Mouse (Mus musculus) kidney, postnatal 36 days (tissue): Measurements from ENCODE around the gene Ggcx.

Experiments used
- DNase-seq, 2 experiments: peaks; one replicate each; pipeline ENCODE4 v3.0.0; 2021 to 2022; ENCODE audit warnings: mixed read lengths in 2 of 2

The Ggcx gene

DNA sequence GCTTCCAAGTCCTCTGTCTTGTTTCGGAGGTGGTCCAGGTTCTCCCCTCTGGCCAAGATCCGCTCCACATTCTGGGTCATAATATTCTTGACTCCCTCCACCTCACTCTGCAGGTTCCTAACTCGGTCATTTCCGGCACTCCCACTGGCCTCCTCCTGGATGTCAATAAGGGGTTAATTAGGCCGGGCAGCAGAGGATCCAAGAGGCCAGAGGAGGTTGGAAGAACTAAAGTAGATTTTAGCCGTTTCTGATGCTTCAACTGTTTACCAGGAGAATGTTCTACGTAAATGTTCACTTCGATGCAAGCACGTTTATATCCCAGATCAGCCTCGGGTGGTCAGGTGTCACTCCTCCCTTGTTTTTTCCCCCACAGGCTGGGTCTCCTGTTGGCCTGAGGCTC is 25.8 kb upstream of the Ggcx start:
- DNase-seq: no peak

DNA sequence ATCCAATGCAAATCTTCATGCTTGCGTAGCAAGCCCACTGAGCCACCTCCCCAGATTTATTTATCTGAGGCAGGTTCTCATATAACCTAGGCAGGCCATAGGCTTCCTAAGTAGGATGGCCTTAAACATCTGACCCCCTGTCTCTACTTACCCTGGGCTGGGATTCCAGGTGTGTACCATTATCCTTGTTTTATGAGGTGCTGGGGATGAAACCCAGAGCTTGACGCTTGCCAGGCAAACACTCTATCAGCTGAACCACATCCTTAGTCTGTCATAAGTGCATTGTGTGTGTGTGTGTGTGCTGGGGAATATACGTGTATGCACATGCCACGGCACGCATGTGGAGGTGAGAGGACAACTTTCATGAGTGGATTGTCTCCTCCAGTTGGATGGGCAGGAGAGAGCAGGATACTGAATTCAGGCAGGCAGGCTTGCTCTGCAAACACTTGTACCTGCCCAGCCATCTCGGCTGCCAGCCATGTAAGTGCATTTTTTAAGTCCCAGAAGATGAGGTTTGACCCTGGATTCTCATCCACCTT is 25.2 kb upstream of the Ggcx start:
- DNase-seq: no peak

DNA sequence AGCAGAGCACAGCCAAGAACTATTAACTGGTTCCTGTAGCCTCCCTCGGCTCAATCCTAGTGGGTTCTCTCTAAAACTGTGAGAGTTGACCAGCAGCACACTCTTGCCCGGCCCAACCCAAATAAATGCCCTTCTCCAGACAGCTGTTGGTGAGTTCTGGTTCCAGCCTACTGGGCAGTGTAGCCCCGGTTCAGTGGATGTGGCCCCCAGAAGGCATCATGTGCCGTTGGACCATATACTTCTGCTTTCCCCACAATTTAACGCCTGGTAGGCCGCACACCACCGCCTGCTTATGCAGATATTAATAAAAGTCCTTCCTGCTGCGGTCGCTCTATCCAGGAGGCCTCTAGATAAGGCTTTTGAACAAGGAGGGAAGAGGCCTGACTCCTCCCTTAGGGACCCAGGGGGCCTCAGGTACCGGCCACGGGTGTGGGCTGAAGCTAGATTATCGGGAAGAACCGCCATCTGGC is 24.6 kb upstream of the Ggcx start:
- DNase-seq: peak; percentile 49 to 62

DNA sequence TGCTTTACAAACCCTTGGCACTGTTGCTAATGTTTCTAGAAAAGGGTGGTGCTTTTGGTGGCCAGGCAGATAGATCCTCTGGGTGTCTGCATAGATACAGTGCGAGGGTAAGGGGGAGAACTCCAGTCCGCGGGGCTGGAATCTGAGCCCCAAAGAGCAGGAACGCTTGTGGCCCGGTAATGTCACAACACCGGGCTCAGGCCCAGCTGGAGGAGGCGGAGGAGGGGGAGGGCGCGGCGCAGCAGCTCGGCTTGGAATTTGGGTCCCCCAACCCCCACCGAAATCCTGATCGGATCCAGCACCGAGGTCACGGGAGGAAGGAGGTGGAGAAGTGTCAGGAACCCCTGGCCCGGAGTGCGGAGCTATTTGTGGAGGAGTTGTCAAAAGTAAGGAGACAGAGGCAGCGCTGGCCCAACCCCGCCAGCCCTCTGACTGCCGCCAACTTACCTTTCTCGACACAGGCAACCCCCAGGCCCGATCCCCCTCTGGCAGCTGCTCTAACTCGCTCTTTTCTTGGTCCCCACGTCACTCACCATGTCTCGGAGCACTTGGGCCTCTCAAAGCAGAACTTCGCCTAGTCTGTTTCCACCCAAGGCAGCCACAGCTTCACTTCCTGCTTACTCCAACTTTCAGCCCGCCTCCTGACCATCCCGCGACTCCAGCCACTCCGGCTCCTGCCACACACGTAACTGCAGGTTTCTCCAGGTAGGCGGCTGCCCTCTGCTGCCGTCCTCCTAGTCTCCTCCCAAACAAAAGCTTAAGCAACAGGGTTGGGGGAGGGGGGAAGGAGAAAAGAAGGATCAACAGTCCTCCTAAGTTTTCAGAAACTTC is 24.0 kb upstream of the Ggcx start, which contains the start of gene Vamp8:
TSS of gene Vamp8 (minus strand) at position 763 of the 831 bp plus-strand sequence.
- peak; percentile 94 to 95 for DNase-seq

DNA sequence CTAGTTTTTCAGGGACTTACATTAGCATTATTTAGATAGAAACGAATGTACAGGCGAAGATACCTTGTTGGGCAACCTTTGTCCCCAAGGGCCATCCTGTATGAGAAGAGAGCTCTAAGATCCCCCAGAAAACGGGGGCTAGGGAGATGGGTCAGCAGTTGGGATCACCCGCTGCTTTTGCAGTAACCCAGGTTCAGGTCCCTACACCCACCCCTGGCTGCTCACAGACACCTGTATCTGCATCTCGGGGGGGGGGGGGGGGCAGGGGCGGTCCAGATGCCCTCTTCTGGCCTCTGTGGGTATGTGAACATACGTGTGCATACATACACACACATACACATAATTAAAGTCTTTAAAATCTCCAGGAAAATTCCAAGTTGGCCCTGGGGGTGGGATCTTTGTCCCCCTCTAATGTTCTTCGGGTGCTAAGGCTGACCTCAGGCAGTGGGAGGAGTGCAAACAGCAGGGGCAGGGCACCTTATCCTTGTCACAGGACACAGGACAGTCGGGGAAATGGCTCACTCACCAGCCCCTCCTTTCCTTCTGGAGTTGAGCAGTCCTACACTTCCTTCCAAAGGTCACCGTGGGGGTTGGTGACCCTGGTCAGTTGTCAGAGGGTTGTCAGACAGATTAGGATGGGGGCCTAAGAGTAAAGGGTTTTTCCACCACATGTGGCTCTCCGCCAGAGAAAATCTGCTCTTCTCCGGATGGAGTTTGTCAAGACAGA is 23.1 kb upstream of the Ggcx start:
- DNase-seq: peak; percentile 94 to 96

DNA sequence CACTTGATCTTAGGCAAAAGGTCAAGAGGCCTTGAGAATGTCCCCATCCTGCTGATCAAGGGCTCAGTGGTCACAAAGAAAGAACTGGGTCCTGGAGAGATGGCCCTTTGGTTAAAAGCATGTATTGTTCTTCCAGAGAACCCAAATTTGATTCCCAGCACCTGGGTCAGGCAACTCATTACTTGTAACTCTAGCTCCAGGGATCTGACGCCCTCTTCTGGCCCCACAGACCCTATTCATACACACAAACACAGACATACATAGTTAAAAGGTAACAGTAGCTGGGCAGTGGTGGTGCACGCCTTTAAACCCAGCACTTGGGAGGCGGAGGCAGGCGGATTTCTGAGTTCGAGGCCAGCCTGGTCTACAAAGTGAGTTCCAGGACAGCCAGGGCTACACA is 21.8 kb upstream of the Ggcx start:
- DNase-seq: no peak

DNA sequence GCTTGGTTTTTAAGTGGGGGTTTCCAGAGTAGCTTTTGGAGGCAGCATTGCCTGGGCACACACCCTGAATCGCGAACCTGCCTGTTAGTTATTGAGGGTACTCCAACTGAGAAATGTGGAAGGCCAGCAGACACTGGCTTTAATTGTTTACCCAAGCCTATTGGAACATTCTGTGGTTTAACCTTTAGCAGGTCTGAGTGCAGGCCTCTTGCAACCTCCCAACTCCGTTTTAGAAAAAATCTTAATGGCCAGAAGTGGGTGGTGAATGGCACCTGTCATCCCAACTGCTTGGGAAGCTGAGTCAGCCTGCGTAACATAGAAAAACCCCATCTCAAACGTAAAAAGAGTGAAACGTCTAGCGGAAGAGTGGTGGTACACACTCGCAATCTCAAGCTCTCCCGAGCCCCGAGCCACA is 17.3 kb upstream of the Ggcx start:
- no peak for DNase-seq

DNA sequence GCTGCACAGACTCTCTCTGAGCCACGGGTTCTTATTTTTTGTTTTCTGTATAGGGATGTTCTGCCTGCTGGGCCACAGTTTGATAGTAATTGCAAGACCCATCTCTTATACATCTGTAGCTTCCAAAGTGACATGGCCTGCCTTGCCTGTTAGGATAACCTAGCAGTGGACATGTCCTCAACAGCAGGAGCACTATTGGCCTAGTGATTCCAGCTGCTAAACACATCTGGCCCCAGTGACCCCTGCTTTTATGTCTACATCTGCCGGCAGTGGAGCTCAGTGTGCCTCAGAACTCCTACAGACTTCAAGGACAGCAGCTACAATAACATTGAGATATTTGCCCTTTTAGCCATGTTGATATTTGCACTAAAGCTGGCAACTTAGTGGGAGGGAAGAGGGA is 14.1 kb upstream of the Ggcx start:
- DNase-seq: no peak

DNA sequence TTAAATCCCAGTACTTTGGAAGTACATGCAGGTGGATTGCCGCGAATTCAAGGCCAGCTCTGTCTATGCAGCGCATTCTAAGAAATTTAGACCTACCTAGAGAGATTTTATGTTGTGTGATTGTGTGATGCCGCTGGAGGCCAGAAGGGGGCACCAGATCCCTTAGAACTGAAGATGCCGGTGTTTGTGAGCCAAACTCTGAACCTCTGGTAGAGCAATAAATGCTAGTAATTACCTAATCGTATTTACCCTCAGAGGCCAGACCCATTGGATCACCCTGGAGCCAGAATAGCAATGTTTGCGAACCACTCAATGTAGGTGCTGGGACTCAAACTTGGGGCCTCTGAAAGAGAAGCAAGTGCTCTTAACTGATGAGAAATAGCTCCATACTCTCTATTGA is 12.2 kb upstream of the Ggcx start:
- peak; percentile 86 to 92 for DNase-seq

DNA sequence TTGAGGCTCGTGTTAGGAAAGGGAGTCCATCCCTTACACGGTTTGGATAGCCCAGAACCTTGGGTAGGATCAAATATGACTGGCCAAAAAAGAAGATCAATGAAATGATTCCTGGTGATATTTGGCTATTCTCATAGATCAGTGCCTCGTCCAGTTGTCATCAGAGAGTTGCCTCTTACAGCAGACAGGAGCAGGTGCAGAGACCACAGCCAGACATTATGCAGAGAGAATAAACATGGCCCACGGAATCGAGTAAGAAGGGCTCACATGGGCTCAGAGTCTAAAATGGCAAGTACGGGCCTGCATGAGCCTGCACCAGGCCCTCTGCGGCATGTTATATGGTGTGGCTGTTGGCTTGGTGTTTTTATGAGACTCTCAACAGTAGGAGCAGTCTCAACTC is 8.8 kb upstream of the Ggcx start:
- DNase-seq: no peak

DNA sequence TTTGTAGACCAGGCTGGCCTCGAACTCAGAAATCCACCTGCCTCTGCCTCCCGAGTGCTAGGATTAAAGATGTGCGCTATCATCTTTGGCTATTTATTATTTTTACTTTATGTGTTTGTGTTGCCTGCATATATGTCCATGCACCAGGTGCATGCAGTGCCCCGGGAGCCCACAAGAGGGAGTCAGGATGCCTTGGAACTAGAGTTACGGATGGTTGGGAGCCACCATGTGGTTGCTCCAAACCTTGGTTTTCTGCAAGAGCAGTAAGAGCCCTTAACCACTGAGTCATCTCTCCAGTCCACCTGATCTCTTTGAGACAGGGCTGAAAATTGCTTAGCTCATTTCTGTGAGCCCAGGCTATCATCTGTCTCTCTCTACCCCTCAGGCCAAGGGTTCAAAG is 7.0 kb upstream of the Ggcx start:
- DNase-seq: peak; percentile 89 to 93

DNA sequence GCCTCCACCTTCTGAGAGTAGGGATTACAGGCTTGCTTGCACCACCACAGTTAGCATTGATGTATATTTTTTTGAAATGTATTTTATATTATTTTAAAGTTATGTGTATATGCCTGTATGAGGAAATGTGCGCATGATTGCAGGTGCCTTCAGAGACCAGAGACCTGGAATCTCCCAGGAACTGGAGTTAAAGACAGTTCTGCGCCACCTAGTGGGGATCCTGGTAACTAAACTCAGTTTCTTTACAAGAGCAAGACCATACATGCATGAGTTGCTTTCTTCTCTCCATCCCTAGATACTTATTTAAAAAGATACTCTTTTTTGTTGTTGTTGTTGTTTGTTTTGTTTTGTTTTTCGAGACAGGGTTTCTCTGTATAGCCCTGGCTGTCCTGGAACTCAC is 4.5 kb upstream of the Ggcx start:
- peak; percentile 76 to 91 for DNase-seq

DNA sequence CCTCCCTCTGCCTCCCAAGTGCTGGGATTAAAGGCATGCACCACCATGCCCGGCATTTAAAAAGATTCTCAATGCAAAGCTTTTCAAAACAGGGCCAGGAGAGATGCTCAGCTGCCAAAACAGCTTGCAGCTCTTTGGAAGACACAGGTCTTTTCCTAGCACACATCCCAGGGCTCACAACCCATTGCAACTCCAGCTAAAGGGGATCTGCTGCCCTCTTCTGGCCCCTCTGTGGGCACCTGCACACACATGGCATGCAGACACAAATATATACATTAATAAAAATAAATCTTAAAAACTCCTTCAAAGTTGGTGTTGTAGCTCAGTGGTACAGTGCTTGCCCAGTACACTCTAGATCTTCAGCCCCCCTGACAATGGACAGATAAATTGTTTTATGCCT is 4.1 kb upstream of the Ggcx start:
- DNase-seq: no peak

DNA sequence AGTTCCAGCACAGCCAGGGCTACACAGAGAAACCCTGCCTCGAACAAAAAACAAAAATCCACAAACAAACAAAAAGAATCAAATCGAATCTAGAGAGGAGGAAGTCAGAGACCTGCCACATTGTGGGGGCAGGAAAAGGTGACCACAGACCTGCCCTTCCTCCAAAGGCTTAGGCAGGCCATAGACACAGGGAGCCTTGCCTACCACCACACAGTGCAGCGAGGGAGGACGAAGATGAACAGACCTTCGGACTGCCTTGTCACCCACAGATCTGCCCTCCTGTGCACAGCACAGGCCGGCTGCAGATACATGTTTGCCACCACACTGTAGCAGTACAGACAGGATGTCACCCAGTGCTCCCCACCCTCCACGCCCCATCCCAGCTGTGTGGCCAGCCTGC is 3.6 kb upstream of the Ggcx start:
- DNase-seq: no peak

DNA sequence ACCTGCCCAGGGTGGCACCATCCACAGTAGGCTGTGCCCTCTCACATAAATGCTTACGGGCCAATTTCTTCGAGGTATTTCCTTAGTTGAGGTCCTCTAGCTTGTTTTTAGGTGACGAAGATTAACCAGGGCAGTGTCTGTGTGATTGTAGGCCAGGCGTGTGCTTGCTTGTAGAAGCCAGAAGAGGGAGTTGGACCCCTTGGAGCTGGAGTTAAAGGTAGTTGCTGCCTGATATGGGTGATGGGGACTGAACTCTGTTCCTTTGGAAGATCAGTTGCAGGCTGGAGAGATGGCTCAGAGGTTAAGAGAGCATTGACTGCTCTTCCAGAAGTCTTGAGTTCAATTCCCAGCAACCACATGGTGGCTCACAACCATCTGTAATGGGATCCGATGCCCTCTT is 1.1 kb downstream of the Ggcx start:
- no peak for DNase-seq

DNA sequence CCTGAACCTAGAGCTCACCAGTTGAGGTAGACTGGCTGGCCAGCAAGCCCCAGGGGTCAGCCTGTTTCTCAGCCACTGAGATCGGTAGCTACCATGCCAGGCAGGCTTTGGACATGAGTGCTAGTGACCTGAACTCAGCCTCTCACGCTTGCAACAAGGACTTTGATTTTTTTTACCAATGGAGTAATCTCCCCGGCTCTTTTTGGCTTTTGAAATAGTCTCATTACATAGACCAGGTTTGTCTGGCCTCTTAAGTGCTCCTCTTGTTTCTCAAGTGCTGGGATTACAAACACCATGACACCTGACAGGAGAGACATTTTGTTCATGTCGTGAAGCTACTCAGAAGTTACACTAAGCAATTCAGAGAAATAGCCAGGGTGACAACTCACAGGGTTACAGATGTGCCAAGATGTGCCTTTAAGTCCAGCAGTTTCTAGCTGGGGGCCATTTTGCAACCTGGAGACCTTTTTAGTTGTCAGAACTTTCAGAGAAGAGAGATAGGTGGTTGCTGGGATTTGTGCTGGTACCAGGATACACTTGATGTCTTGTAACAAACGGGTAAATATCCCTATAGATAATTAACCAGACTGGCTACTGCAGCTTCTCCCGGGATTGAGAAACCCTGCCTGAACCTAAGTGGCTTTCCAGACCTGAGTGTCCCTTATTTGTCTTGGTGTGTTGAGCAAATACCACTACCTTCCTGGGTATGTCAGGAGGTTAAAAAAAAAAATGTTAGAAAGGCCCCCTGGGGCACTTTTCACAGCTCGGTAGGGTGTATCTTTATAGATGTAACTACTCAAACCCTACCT is 2.1 kb downstream of the Ggcx start:
- no peak for DNase-seq

DNA sequence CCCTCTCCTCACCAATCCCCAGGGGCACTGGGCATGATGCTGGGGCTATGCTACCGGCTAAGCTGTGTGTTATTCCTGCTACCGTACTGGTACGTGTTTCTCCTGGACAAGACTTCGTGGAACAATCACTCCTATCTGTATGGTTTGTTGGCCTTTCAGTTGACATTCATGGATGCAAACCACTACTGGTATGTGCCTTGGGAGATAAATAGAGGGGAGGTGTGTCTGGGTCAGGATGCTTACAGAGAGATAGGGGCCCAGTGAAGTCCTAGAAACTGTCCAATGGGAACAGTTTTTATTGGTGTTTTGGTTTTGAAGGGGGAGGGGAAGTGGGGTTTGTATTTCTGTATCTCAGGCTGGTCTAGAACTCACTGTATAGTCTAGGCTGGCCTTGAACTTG is 4.2 kb downstream of the Ggcx start:
- DNase-seq: no peak

DNA sequence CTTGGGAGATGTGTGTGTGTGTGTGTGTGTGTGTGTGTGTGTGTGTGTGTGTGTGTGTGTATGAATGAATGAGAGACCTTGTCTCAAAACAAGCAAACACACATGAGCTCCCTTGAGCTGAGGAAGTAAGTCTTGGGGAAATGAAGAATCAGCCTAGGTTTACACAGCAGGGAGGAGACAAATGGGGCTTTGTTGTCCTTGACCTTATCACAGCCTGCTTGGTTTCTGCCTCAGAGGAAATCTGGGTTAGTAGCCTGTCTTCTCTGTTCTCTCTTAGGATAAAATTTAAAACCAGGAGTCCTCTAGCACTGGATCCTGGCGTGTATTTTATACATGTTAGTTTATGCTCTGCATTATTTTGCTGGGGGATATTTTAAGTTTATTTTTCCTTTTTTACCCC is 5.7 kb downstream of the Ggcx start:
- DNase-seq: no peak

DNA sequence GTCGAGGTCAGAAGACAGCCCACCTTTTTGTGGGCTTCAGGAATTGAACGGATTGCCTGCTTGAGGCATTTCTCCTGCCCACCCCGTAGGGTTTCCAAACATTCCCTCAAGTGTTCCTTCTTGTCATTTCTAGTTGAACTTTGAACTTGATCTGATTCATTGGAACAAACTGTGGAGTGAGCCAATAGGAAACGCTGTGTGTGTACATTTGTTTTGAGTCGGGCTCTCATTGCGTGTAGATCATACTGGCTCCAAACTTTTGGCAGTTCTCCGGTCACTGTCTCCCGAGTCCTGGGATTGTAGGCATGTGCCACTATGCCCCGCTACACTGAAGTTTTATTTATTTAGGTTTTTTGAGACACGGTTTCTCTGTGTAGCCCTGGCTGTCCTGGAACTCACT is 6.8 kb downstream of the Ggcx start:
- no peak for DNase-seq

DNA sequence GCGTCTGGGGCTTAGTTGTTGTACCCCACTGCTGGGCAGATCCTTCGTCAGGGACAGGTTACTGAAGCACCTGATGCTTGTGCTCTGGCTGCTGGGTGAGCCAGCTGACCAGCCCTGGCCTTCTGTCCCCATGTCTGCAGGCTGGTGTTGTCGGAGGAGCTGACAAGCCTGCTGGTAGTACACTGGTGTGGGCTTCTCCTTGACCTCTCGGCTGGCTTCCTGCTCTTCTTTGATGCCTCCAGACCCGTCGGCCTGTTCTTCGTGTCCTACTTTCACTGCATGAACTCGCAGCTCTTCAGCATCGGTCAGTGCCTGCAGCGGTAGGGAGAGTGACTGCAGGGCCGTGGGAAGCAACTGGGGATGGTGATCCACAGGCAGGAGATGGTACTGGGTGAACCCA is 11.5 kb downstream of the Ggcx start:
- no peak for DNase-seq

DNA sequence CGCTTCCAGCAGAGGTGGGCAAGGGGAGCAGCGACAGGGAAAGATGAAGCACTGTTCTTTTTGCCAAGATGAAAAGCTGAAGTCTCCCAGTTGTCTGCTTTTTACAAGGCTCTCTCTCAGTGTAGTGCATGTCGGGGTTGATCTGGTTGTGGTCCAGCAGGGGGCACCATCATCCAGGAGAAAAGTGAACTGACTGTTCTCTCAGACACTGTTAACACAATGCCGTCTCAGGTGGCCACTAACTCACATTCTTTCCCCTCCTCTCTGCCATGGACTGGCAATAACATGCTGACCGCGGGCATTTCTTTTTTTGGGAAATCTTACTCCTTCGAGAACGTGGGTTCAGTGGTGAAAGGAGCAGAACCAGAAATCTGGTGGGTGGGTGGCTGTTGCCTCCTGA is 13.9 kb downstream of the Ggcx start:
- peak; percentile 81 to 94 for DNase-seq

DNA sequence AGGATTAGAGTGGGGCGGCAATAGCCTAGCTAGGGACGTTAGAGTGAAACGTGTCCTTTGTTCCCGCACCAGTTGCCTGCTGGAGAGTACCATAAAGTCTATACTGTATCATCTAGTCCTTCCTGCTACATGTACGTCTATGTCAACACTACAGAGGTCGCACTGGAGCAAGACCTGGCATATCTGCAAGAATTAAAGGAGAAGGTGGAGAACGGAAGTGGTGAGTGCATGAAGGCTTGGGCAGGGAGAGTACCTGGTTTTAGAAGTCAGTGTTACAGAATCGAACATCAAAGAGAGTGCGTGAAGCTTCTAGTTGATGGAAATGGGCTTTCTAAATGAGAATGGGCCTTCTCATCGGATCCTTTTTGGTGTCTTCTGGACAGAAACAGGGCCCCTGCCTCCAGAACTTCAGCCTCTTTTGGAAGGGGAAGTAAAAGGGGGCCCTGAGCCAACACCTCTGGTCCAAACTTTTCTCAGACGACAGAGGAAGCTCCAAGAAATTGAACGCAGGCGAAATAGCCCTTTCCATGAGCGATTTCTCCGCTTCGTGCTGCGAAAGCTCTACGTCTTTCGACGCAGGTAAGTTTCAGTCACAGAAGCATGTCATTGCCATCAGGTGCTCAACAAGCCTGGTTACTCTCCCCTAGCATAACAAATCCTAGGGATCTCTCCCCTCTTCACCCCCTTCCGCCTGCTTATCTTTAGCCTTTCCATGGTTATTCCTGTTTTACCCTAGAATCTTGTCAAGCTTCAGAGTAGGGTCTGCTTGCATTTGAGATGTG is 15.1 kb downstream of the Ggcx start:
- DNase-seq: no peak
